In the genomic region with DNA sequence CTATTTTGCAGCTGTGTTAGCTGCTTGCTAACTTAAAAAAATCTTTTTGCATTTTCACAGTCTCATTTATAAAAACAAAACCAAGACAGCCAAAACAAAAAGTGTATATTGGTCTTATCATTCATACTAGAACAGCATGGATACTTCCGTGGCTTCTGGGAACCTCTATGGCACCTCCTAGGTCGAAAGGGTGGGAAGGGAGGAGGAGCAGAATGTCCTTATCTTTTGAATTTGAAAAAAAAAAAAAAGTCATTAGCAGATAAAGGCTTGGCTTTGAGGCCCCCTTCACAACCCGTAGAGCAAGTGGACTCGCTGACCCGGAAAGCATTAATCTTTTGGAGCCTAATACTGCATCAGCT, we compare ENCODE assay signal across 8 mouse cellular contexts.
A peak's percentile ranks its signal among the peaks of the same experiment; 100 is the strongest.
DNase-seq lines count a peak whose midpoint lies in the region; ATAC-seq and TF ChIP-seq lines count a peak whose summit lies in the region.

No protein-coding gene starts in this region.

- no peak for TF ChIP-seq POLR2A in cerebellum, adult 2 months (IDR thresholded peaks at IDR 0.05; ENCODE audit: borderline replicate concordance, insufficient read depth, low read length)
- TF ChIP-seq POLR2A in lung, adult 2 months (IDR thresholded peaks at IDR 0.05; ENCODE audit: borderline replicate concordance, extremely low read depth, low read depth, low read length): no peak
- TF ChIP-seq POLR2A in limb, embryonic 14.5 days (IDR thresholded peaks at IDR 0.05; ENCODE audit: borderline replicate concordance, extremely low read depth, insufficient read depth, insufficient read length): no peak

- WGBS in cerebellum, adult 2 months: 3% methylated on average over 5 of the region's 5 CpGs
- WGBS in lung, postnatal 0 days: 1% methylated on average over 5 of the region's 5 CpGs
- 1% methylated on average over 5 of the region's 5 CpGs for WGBS in lung, adult 2 months
- WGBS in limb, embryonic 14.5 days: 2% methylated on average over 5 of the region's 5 CpGs
- WGBS in stomach, embryonic 15.5 days: 2% methylated on average over 5 of the region's 5 CpGs

- no peak overlapping the region for H3K9ac ChIP-seq in lung, postnatal 0 days (replicated peaks; ENCODE audit: low read depth)
- no peak overlapping the region for H3K9ac ChIP-seq in limb, embryonic 14.5 days (ENCODE audit: low read depth, low read length, severe bottlenecking)
- H3K9ac ChIP-seq in stomach, embryonic 15.5 days: no peak overlapping the region

- TF ChIP-seq EP300 in lung, postnatal 0 days (IDR thresholded peaks at IDR 0.05): no peak

- no peaks in the 10 kb centered on the region for H3K27me3 ChIP-seq in cerebellum, adult 2 months (ENCODE audit: control insufficient read depth, insufficient read depth, low read length)
- H3K27me3 ChIP-seq in lung, postnatal 0 days (replicated peaks; ENCODE audit: insufficient read depth, low read length): no peaks in the 10 kb centered on the region
- H3K27me3 ChIP-seq in limb, embryonic 14.5 days (ENCODE audit: control insufficient read depth, insufficient read depth, low read length): peaks cover 4% of the 10 kb centered on the region; the same call in 1 of the 2 replicates
- H3K27me3 ChIP-seq in stomach, embryonic 15.5 days (replicated peaks): peaks cover 8% of the 10 kb centered on the region; the same call in 1 of the 2 replicates

- H3K27ac ChIP-seq in cerebellum, adult 2 months (ENCODE audit: insufficient read depth, low read length): no peak overlapping the region
- no peak overlapping the region for H3K27ac ChIP-seq in lung, postnatal 0 days (ENCODE audit: low read length)
- no peak overlapping the region for H3K27ac ChIP-seq in limb, embryonic 14.5 days (replicated peaks; ENCODE audit: low read depth, low read length)
- no peak overlapping the region for H3K27ac ChIP-seq in stomach, embryonic 15.5 days

- H3K36me3 ChIP-seq in lung, postnatal 0 days (ENCODE audit: insufficient read depth, low read length): no peaks in the 10 kb centered on the region
- no peaks in the 10 kb centered on the region for H3K36me3 ChIP-seq in limb, embryonic 14.5 days (ENCODE audit: control insufficient read depth, insufficient read depth, low read length)
- H3K36me3 ChIP-seq in stomach, embryonic 15.5 days: no peaks in the 10 kb centered on the region

- peak overlapping the region; percentile 51 for H3K4me2 ChIP-seq in lung, postnatal 0 days (replicated peaks; ENCODE audit: low read depth, low read length)
- peak overlapping the region; percentile 62; the same call in 1 of the 2 replicates for H3K4me2 ChIP-seq in limb, embryonic 14.5 days (replicated peaks; ENCODE audit: low read depth, low read length, severe bottlenecking)
- peak overlapping the region; percentile 75 for H3K4me2 ChIP-seq in stomach, embryonic 15.5 days

- no peak for ATAC-seq in lung, postnatal 0 days
- no peak for ATAC-seq in limb, embryonic 14.5 days (ENCODE audit: low FRiP score, low read depth)
- ATAC-seq in stomach, embryonic 15.5 days (ENCODE audit: insufficient read depth, low FRiP score, low read depth): peak; percentile 22; the same call in 1 of the 2 replicates

- no peak for DNase-seq in cerebellum, adult 2 months
- no peak for DNase-seq in cerebellum, postnatal 14 days
- no peak for DNase-seq in lung, postnatal 0 days (ENCODE audit: low spot score)
- DNase-seq in lung, adult 2 months: no peak
- DNase-seq in limb, embryonic 14.5 days (ENCODE audit: low spot score): no peak
- DNase-seq in frontal cortex, adult 2 months (ENCODE audit: extremely low spot score in 1 of 2, low spot score in 1 of 2): no peak
- no peak for DNase-seq in yolk sac, embryonic 10.5 days (ENCODE audit: low spot score)

- H3K4me3 ChIP-seq in cerebellum, adult 2 months (replicated peaks; ENCODE audit: insufficient read depth, low read depth, low read length): peak overlapping the region; percentile 99
- H3K4me3 ChIP-seq in lung, postnatal 0 days (ENCODE audit: low read depth, low read length): no peak overlapping the region
- no peak overlapping the region for H3K4me3 ChIP-seq in lung, adult 2 months (replicated peaks; ENCODE audit: extremely low read depth, low read depth, low read length)
- H3K4me3 ChIP-seq in limb, embryonic 14.5 days (replicated peaks; ENCODE audit: low read length): peak overlapping the region; percentile 30
- peak overlapping the region; percentile 38 for H3K4me3 ChIP-seq in stomach, embryonic 15.5 days (replicated peaks)

- no peak for TF ChIP-seq CTCF in cerebellum, adult 2 months (IDR thresholded peaks at IDR 0.05; ENCODE audit: borderline replicate concordance, insufficient read depth, low read depth, low read length)
- no peak for TF ChIP-seq CTCF in lung, postnatal 0 days (IDR thresholded peaks at IDR 0.05)
- TF ChIP-seq CTCF in lung, adult 2 months (IDR thresholded peaks at IDR 0.05; ENCODE audit: insufficient read depth, low read length): no peak

- H3K9me3 ChIP-seq in lung, postnatal 0 days (ENCODE audit: low read length): no peaks in the 10 kb centered on the region
- no peaks in the 10 kb centered on the region for H3K9me3 ChIP-seq in limb, embryonic 14.5 days (ENCODE audit: control insufficient read depth, low read length)
- no peaks in the 10 kb centered on the region for H3K9me3 ChIP-seq in stomach, embryonic 15.5 days

- no peaks in the 10 kb centered on the region for H3K4me1 ChIP-seq in cerebellum, adult 2 months (ENCODE audit: control insufficient read depth, insufficient read depth, low read length)
- H3K4me1 ChIP-seq in lung, postnatal 0 days (ENCODE audit: insufficient read depth, low read depth, low read length): no peaks in the 10 kb centered on the region
- no peaks in the 10 kb centered on the region; the same call in 1 of the 2 replicates for H3K4me1 ChIP-seq in lung, adult 2 months (ENCODE audit: control insufficient read depth, insufficient read depth, low read length)
- no peaks in the 10 kb centered on the region for H3K4me1 ChIP-seq in limb, embryonic 14.5 days (ENCODE audit: control insufficient read depth, insufficient read depth, low read length)
- H3K4me1 ChIP-seq in stomach, embryonic 15.5 days: peaks cover 3% of the 10 kb centered on the region; the same call in 1 of the 2 replicates

Comparison
In these comparisons a context has a peak if more than half of its experiments do, and no peak if none do; other contexts are left out.
1. H3K4me3 ChIP-seq: peak in cerebellum, adult 2 months (single experiment), limb, embryonic 14.5 days (single experiment) and stomach, embryonic 15.5 days (single experiment); none in lung, postnatal 0 days (single experiment) and lung, adult 2 months (single experiment).
2. Peak in every context shown above with its lines, with median percentiles within 50 percentile points of each other: H3K4me2 ChIP-seq.